Mouse (Mus musculus): ENCODE measurements around the gene Gng8. TPM values are rescaled to one million over a fixed set of nuclear protein-coding genes. Genes with fewer than 3 reads are reported as not detected.

The Gng8 gene
- total and polyA plus RNA-seq, 3 experiments, result not detected

DNA sequence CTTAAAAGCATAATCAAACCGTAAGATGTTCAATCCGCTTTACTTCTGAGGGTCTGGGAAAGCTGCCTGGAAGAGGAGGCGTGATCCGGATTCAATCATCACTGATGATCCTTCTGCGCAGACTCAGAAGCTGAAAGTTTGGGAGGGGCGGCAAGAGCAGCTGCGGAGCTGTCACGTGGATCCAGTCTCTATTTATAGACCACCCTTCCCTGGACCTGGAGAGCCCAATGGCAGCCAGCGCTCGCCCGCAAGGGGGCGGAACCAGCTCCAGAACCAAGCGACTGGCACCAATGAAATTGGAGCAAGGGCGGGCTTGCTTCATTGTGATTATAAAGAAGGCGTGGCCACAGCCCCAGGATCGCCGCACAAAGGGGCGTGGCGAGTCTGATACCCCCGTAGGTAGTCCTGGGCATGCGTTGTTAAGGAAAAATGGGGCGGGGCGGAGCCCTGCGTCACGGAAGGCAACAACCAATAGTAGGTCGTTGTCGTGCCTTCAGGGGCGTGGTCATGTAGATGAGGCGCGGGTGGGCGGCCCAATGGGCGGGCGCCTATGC, 16.8 kb upstream of the Gng8 start:
- H3K4me3 ChIP-seq (ENCODE audit: low read depth, low read length), result peak overlapping the region; percentile 74; the same call in 1 of the 2 replicates
- peak; percentile 95 for DNase-seq (ENCODE audit: low spot score)
- peaks cover 28% of the 10 kb centered on the region for H3K4me1 ChIP-seq (ENCODE audit: insufficient read depth, low read depth, low read length)
- TF ChIP-seq GATA2 (IDR thresholded peaks at IDR 0.05; ENCODE audit: borderline replicate concordance, low read depth, low read length) (no peak), CTCF (IDR thresholded peaks at IDR 0.05; ENCODE audit: low read depth, low read length) (no peak), TAL1 (conservative IDR thresholded peaks at IDR 0.05; ENCODE audit: low read depth, low read length) (no peak), GATA1 (IDR thresholded peaks at IDR 0.05; ENCODE audit: borderline replicate concordance, low read length) (no peak), POLR2AphosphoS5 (IDR thresholded peaks at IDR 0.05; ENCODE audit: insufficient replicate concordance, low read depth, low read length) (no peak)
- H3K36me3 ChIP-seq (replicated peaks), result peaks cover 15% of the 10 kb centered on the region
- H3K9me3 ChIP-seq (replicated peaks), result no peaks in the 10 kb centered on the region
- H3K27me3 ChIP-seq (ENCODE audit: insufficient read depth, low read length), result peaks cover 19% of the 10 kb centered on the region
- peak; percentile 94 for ATAC-seq (ENCODE audit: extremely low read depth, insufficient number of reproducible peaks, low FRiP score, poor library complexity, severe bottlenecking)

DNA sequence AGATGAGACGGTGACA, 16.5 kb upstream of the Gng8 start, which contains the start of gene Dact3:
TSS of gene Dact3 (plus strand) at position 8 of the 16 bp plus-strand sequence.
- no peak for TF ChIP-seq GATA1 (IDR thresholded peaks at IDR 0.05; ENCODE audit: borderline replicate concordance, low read length)
- TF ChIP-seq GATA2 (IDR thresholded peaks at IDR 0.05; ENCODE audit: borderline replicate concordance, low read depth, low read length), result no peak
- no peak for TF ChIP-seq CTCF (IDR thresholded peaks at IDR 0.05; ENCODE audit: low read depth, low read length)
- no peak for TF ChIP-seq TAL1 (conservative IDR thresholded peaks at IDR 0.05; ENCODE audit: low read depth, low read length)
- no peak for TF ChIP-seq POLR2AphosphoS5 (IDR thresholded peaks at IDR 0.05; ENCODE audit: insufficient replicate concordance, low read depth, low read length)
- Histone ChIP-seq H3K36me3 (replicated peaks) (peaks cover 12% of the 10 kb centered on the region), H3K4me3 (ENCODE audit: low read depth, low read length) (peak within 1 kb of the TSS; percentile 74), H3K9me3 (replicated peaks) (no peaks in the 10 kb centered on the region), H3K4me1 (ENCODE audit: insufficient read depth, low read depth, low read length) (peaks cover 28% of the 10 kb centered on the region), H3K27me3 (ENCODE audit: insufficient read depth, low read length) (peaks cover 21% of the 10 kb centered on the region)
- DNase-seq (ENCODE audit: low spot score), result no peak
- ATAC-seq (ENCODE audit: extremely low read depth, insufficient number of reproducible peaks, low FRiP score, poor library complexity, severe bottlenecking), result no peak

DNA sequence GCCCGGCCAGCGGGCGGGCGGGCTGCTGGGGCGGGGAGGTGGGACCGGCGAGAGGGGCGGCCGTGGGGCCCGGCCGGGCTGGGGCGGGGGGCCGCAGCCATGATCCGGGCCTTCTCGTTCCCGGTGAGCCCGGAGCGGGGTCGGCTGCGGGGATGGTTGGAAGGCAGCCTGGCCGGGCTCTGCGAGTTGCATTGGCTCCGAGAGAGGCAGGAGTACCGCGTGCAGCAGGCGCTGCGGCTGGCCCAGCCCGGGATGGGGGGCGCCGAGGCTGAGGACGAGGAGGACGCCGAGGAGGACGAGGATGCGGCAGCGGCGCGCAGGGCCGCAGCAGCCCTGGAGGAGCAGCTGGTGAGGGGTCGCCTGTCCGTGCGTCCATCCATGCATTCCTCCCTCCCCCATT, 16.3 kb upstream of the Gng8 start:
- peaks cover 28% of the 10 kb centered on the region for H3K4me1 ChIP-seq (ENCODE audit: insufficient read depth, low read depth, low read length)
- H3K27me3 ChIP-seq (ENCODE audit: insufficient read depth, low read length), result peaks cover 23% of the 10 kb centered on the region
- no peaks in the 10 kb centered on the region for H3K9me3 ChIP-seq (replicated peaks)
- TF ChIP-seq POLR2AphosphoS5 (IDR thresholded peaks at IDR 0.05; ENCODE audit: insufficient replicate concordance, low read depth, low read length) (no peak), GATA1 (IDR thresholded peaks at IDR 0.05; ENCODE audit: borderline replicate concordance, low read length) (no peak), TAL1 (conservative IDR thresholded peaks at IDR 0.05; ENCODE audit: low read depth, low read length) (no peak), GATA2 (IDR thresholded peaks at IDR 0.05; ENCODE audit: borderline replicate concordance, low read depth, low read length) (no peak), CTCF (IDR thresholded peaks at IDR 0.05; ENCODE audit: low read depth, low read length) (no peak)
- no peak for DNase-seq (ENCODE audit: low spot score)
- peaks cover 12% of the 10 kb centered on the region for H3K36me3 ChIP-seq (replicated peaks)
- peak overlapping the region; percentile 74 for H3K4me3 ChIP-seq (ENCODE audit: low read depth, low read length)
- no peak for ATAC-seq (ENCODE audit: extremely low read depth, insufficient number of reproducible peaks, low FRiP score, poor library complexity, severe bottlenecking)

DNA sequence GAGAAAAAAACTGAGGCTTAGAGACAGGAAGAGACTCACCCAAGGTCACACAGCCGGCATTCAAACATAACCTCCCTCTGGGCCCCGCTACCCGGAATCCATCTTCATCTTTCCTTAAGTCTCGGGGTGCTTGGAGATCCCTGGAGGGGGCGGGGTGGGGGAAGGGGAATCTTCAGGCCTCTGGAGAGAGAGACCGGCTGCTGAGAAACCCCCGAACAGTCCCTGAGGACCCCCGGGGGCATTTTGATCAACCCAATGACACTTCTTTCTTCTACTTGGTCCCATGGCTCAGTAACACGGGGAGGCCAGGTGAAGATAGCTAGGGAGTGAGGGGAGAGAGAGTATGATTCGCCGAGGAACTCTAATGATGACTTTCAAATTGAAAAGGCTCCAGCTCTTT, 15.6 kb upstream of the Gng8 start:
- DNase-seq (ENCODE audit: low spot score) (no peak), ATAC-seq (ENCODE audit: extremely low read depth, insufficient number of reproducible peaks, low FRiP score, poor library complexity, severe bottlenecking) (no peak)
- no peak for TF ChIP-seq GATA2 (IDR thresholded peaks at IDR 0.05; ENCODE audit: borderline replicate concordance, low read depth, low read length)
- TF ChIP-seq GATA1 (IDR thresholded peaks at IDR 0.05; ENCODE audit: borderline replicate concordance, low read length), result no peak
- TF ChIP-seq POLR2AphosphoS5 (IDR thresholded peaks at IDR 0.05; ENCODE audit: insufficient replicate concordance, low read depth, low read length), result no peak
- TF ChIP-seq TAL1 (conservative IDR thresholded peaks at IDR 0.05; ENCODE audit: low read depth, low read length), result no peak
- no peak for TF ChIP-seq CTCF (IDR thresholded peaks at IDR 0.05; ENCODE audit: low read depth, low read length)
- Histone ChIP-seq H3K9me3 (replicated peaks) (no peaks in the 10 kb centered on the region), H3K36me3 (replicated peaks) (peaks cover 7% of the 10 kb centered on the region), H3K27me3 (ENCODE audit: insufficient read depth, low read length) (peaks cover 30% of the 10 kb centered on the region), H3K4me1 (ENCODE audit: insufficient read depth, low read depth, low read length) (peaks cover 28% of the 10 kb centered on the region), H3K4me3 (ENCODE audit: low read depth, low read length) (no peak overlapping the region; the same call in 1 of the 2 replicates)

DNA sequence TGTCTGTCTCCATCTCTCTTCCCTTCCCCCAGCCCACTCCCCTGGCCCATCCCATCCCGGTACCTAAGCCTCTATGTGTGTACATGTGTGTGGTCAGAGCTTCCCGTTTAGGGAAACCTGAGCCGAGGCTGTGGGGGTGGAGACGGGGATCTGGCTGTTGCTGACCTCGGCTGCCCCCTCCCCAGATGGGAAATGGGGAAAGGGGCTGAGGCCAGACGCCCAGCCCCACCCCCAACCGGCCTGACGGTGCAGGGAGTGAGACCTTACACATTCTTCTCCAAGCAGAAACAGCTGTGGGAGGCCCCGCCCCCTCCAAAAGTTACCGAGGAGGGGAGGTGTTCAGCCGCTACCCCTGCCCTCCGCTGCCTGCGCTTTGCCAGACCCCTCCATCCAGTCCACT, 15.0 kb upstream of the Gng8 start:
- Histone ChIP-seq H3K27me3 (ENCODE audit: insufficient read depth, low read length) (peaks cover 35% of the 10 kb centered on the region), H3K9me3 (replicated peaks) (no peaks in the 10 kb centered on the region), H3K4me3 (ENCODE audit: low read depth, low read length) (peak overlapping the region; percentile 31; the same call in 1 of the 2 replicates), H3K4me1 (ENCODE audit: insufficient read depth, low read depth, low read length) (peaks cover 28% of the 10 kb centered on the region), H3K36me3 (replicated peaks) (peaks cover 3% of the 10 kb centered on the region)
- TF ChIP-seq GATA1 (IDR thresholded peaks at IDR 0.05; ENCODE audit: borderline replicate concordance, low read length) (no peak), GATA2 (IDR thresholded peaks at IDR 0.05; ENCODE audit: borderline replicate concordance, low read depth, low read length) (no peak), TAL1 (conservative IDR thresholded peaks at IDR 0.05; ENCODE audit: low read depth, low read length) (no peak)
- no peak for ATAC-seq (ENCODE audit: extremely low read depth, insufficient number of reproducible peaks, low FRiP score, poor library complexity, severe bottlenecking)
- no peak for DNase-seq (ENCODE audit: low spot score)

DNA sequence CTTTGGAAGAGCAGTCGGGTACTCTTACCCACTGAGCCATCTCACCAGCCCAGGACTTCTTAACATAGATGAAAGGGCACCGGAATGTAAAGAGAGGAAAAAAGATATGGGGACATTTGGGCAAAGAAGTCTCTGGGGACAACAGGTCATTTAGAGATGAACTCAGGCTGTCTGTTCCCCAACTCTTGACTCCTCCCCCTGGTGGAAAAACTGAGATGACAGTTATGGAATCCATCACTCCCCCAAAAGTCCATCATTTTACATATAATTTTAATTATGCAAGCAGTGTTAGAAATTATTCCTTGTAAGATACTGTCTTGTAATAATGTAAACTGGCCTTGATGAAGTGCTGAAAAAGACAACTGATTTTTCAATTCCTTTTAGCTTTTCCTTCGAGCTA, 13.9 kb upstream of the Gng8 start:
- no peak for DNase-seq (ENCODE audit: low spot score)
- H3K4me3 ChIP-seq (ENCODE audit: low read depth, low read length), result no peak overlapping the region
- TF ChIP-seq CTCF (IDR thresholded peaks at IDR 0.05; ENCODE audit: low read depth, low read length), result no peak
- no peak for TF ChIP-seq GATA2 (IDR thresholded peaks at IDR 0.05; ENCODE audit: borderline replicate concordance, low read depth, low read length)
- no peak for TF ChIP-seq TAL1 (conservative IDR thresholded peaks at IDR 0.05; ENCODE audit: low read depth, low read length)
- TF ChIP-seq GATA1 (IDR thresholded peaks at IDR 0.05; ENCODE audit: borderline replicate concordance, low read length), result no peak
- TF ChIP-seq POLR2AphosphoS5 (IDR thresholded peaks at IDR 0.05; ENCODE audit: insufficient replicate concordance, low read depth, low read length), result no peak
- no peaks in the 10 kb centered on the region for H3K9me3 ChIP-seq (replicated peaks)
- ATAC-seq (ENCODE audit: extremely low read depth, insufficient number of reproducible peaks, low FRiP score, poor library complexity, severe bottlenecking), result no peak
- H3K4me1 ChIP-seq (ENCODE audit: insufficient read depth, low read depth, low read length), result peaks cover 28% of the 10 kb centered on the region
- H3K27me3 ChIP-seq (ENCODE audit: insufficient read depth, low read length), result peaks cover 35% of the 10 kb centered on the region
- no peaks in the 10 kb centered on the region for H3K36me3 ChIP-seq (replicated peaks)

All from G1E (cell line).